Mouse (Mus musculus) heart, adult 10 weeks (tissue): ENCODE measurements around the gene Fam71f2. TPM values are rescaled to one million over a fixed set of nuclear protein-coding genes. Genes with fewer than 3 reads are reported as not detected.

ENCODE experiments used
- polyA plus RNA-seq: library from polyadenylated mRNA; stranded (reverse); fragments of 350-450 nt; fragmentation: Illumina TruSeq; extraction: RNeasy Lipid Tissue Mini Kit (QIAGEN cat#74804); gene quantifications from one replicate; pipeline ENCODE4 v1.2.3, GENCODE M21; 2014; ENCODE audit warnings: low read depth, low replicate concordance

Gene Fam71f2
- not detected for polyA plus RNA-seq

DNA sequence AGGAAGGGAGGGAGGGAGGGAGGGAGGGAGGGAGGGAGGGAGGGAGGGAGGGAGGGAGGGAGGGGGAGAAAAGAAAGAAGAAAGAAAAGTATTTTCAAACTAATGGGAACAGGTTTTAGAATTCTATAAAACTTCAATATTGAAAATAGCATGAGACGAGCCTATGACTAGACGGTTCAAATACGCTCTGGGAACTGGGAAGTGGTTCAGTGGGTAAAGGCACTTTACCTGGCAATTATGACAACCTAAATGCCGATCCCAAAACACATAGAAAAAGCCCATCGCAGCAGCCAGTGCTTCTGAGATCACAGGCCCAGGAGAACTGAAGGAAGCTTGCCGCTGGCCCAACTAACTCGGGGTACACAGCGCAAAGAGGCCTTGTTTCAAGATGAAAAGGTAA, at the start of gene Fam71f2:
TSS of gene Fam71f2 (plus strand) at position 301 of the 400 bp plus-strand sequence.

DNA sequence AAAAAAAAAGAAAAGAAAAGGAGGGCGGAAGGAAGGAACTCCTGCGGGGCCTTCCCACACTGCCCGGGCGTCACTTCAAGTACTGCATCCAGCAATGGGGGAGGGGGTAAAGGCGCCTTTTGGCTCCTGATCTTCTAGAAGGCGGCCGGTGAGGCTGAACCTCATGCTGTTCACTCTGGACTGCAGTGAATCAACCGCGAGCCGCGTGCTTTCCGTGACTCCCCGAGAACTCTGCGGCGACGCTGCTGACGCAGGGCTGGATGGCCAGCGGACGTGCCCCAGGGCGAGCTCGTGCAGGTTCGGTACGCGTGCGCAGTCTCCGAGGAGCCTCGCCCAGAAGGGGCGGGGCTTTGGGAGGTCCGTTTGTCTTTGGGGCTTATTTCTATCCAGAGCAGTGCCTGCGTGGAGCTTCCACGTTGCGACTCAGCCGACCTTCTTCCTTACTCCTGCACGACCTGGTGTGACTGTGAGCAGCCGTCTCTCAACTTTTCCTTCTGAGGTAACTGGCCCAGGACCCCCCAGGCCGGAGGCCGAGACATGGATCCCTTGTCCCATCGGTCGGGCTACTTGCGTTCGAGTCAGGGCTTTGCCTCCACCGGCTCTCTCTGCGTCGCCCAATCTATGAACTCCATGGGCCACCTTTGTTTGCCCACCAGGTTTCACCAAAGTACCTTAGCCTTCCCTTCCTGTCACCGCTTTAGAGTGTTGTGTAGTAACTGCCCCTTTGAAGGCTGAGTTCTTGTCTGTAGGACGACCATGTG, 6.9 kb upstream of the Fam71f2 start, which contains the start of gene Hilpda:
TSS of gene Hilpda (plus strand) at position 177 of the 761 bp plus-strand sequence.

DNA sequence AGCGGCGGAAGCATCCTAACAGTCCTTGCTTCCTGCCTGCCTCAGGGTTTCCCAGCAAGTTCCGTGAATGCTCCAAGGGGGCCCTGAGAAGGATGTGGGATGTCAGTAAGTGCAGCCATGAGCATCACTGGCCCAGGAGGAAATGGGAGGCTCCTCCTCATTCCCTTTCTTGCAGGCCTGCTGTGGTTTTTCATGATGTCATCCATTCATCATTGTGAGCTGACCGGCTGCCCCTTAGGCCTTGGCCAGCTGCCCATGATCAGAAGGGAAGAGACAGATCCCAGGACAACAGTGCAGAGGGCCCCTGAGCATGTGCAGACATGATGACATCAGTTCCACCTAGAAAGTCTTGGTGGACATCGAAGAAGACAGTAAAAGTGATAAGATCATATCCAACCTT, 39.5 kb downstream of the Fam71f2 start, which contains the start of gene Fam71f1:
TSS of gene Fam71f1 (plus strand) at position 262 of the 400 bp plus-strand sequence.

Other genes with a start within 250 kb of the Fam71f2 start
- gene Lep, start 219.4 kb upstream of the Fam71f2 start, polyA plus RNA-seq: 0.13 TPM
- gene Rbm28, start 114.6 kb upstream of the Fam71f2 start, polyA plus RNA-seq: 34.6 TPM
- 1.3 TPM for gene Prrt4, start 100.0 kb upstream of the Fam71f2 start, polyA plus RNA-seq
- 18.4 TPM for gene Impdh1, start 63.2 kb upstream of the Fam71f2 start, polyA plus RNA-seq
- 9.1 TPM for gene Hilpda, start 7.1 kb upstream of the Fam71f2 start, polyA plus RNA-seq
- gene Fam71f1, start 39.5 kb downstream of the Fam71f2 start, polyA plus RNA-seq: not detected
- 259 TPM for gene Calu, start 68.5 kb downstream of the Fam71f2 start, polyA plus RNA-seq
- not detected for gene Opn1sw, start 108.9 kb downstream of the Fam71f2 start, polyA plus RNA-seq
- gene Ccdc136, start 116.7 kb downstream of the Fam71f2 start, polyA plus RNA-seq: 1.5 TPM
- gene Flnc, start 153.7 kb downstream of the Fam71f2 start, polyA plus RNA-seq: 97.5 TPM
- 114 TPM for gene Atp6v1f, start 188.1 kb downstream of the Fam71f2 start, polyA plus RNA-seq
- not detected for gene Atp6v1fnb, start 191.8 kb downstream of the Fam71f2 start, polyA plus RNA-seq
- gene Kcp, start 228.4 kb downstream of the Fam71f2 start, polyA plus RNA-seq: 4.6 TPM
- 4.4 TPM for gene Irf5, start 247.0 kb downstream of the Fam71f2 start, polyA plus RNA-seq